Mouse (Mus musculus): ENCODE results near the gene Wdr45b. TPM values are rescaled to one million over a fixed set of nuclear protein-coding genes. Genes with fewer than 3 reads are reported as not detected.
A peak's percentile ranks its signal among the peaks of the same experiment; 100 is the strongest.

Wdr45b gene
- 46.7 and 67.2 TPM in 2 replicates for total RNA-seq (2014; fragmentation: Nextera tagmentation)
- 36.9 and 42.0 TPM in 2 replicates for total RNA-seq (2017)
- polyA plus RNA-seq (2012): 12.9 and 19.7 TPM in 2 replicates

DNA sequence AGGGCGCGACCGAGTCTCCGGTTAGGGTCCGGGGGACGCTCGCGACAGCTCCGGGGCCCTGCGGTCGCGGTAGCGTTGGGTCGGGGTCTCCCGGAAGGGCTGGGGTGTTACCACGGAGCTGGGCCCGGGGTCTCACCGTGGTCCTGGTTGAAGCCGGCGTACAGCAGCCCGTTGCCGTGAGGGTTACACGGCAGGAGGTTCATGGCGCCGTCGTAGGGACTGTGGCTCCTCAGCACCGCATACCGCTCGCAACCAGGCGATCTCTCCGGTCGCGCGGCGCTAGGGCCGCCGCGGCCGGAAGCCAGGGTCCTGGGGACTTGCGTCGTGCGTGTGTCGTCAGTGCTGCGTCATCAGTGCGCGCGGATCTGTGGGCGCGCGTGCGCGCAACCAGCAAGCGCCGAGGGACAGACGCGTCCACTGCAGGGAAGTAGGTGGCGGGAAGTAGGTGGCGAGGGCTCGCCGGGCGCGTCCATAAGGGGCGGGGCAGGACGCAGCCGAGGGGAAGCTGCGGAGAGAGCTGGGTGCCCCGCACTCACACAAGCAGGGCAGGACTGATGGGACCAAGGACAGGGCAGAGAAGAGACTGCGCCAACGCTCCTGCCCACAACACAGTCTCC is at the start of gene Wdr45b:
Gene Wdr45b (minus strand): TSS at position 355 of the 617 bp plus-strand sequence.
- TF ChIP-seq CTCF (IDR thresholded peaks at IDR 0.05; ENCODE audit: low read depth, low read length): no peak
- TF ChIP-seq TAL1 (conservative IDR thresholded peaks at IDR 0.05; ENCODE audit: low read depth, low read length): no peak
- TF ChIP-seq GATA1 (IDR thresholded peaks at IDR 0.05; ENCODE audit: borderline replicate concordance, low read length): no peak
- TF ChIP-seq POLR2AphosphoS5 (IDR thresholded peaks at IDR 0.05; ENCODE audit: insufficient replicate concordance, low read depth, low read length): no peak
- no peak for TF ChIP-seq GATA2 (IDR thresholded peaks at IDR 0.05; ENCODE audit: borderline replicate concordance, low read depth, low read length)
- H3K4me1 ChIP-seq (ENCODE audit: insufficient read depth, low read depth, low read length): peaks cover 41% of the 10 kb centered on the region
- peaks cover 30% of the 10 kb centered on the region for H3K36me3 ChIP-seq (replicated peaks)
- DNase-seq (ENCODE audit: low spot score) (peak; percentile 85), ATAC-seq (ENCODE audit: extremely low read depth, insufficient number of reproducible peaks, low FRiP score, poor library complexity, severe bottlenecking) (peak; percentile 86)
- H3K27me3 ChIP-seq (ENCODE audit: insufficient read depth, low read length): peaks cover 10% of the 10 kb centered on the region; the same call in 1 of the 2 replicates
- H3K9me3 ChIP-seq (replicated peaks): no peaks in the 10 kb centered on the region
- H3K4me3 ChIP-seq (ENCODE audit: low read depth, low read length): peak within 1 kb of the TSS; percentile 99

DNA sequence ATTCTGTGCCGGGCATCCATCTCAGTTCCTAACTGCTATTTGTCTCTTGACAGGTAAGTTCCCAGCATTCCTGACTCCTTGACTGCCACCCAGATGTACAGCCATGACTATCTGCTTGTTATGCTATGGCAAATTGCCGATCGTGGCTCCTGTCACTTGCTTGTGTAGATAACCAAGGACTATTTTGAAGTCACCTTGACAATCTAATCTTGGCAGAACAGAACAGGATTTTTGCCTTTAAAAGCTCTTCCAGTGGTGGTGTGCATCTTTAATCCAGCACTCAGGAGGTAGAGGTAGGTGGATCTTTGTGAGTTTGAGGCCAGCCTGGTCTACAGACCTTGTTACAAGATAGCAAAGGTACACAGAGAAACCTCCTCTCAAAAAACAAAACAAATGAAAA is 38.2 kb upstream of the Wdr45b start:
- peaks cover 2% of the 10 kb centered on the region; the same call in 1 of the 2 replicates for H3K4me1 ChIP-seq (ENCODE audit: insufficient read depth, low read depth, low read length)
- TF ChIP-seq GATA1 (IDR thresholded peaks at IDR 0.05; ENCODE audit: borderline replicate concordance, low read length) (no peak), POLR2AphosphoS5 (IDR thresholded peaks at IDR 0.05; ENCODE audit: insufficient replicate concordance, low read depth, low read length) (no peak), CTCF (IDR thresholded peaks at IDR 0.05; ENCODE audit: low read depth, low read length) (no peak), GATA2 (IDR thresholded peaks at IDR 0.05; ENCODE audit: borderline replicate concordance, low read depth, low read length) (no peak), TAL1 (conservative IDR thresholded peaks at IDR 0.05; ENCODE audit: low read depth, low read length) (no peak)
- no peaks in the 10 kb centered on the region for H3K9me3 ChIP-seq (replicated peaks)
- no peak for DNase-seq (ENCODE audit: low spot score)
- H3K4me3 ChIP-seq (ENCODE audit: low read depth, low read length): no peak overlapping the region
- H3K36me3 ChIP-seq (replicated peaks): no peaks in the 10 kb centered on the region
- H3K27me3 ChIP-seq (ENCODE audit: insufficient read depth, low read length): peaks cover 11% of the 10 kb centered on the region; the same call in 1 of the 2 replicates
- no peak for ATAC-seq (ENCODE audit: extremely low read depth, insufficient number of reproducible peaks, low FRiP score, poor library complexity, severe bottlenecking)

DNA sequence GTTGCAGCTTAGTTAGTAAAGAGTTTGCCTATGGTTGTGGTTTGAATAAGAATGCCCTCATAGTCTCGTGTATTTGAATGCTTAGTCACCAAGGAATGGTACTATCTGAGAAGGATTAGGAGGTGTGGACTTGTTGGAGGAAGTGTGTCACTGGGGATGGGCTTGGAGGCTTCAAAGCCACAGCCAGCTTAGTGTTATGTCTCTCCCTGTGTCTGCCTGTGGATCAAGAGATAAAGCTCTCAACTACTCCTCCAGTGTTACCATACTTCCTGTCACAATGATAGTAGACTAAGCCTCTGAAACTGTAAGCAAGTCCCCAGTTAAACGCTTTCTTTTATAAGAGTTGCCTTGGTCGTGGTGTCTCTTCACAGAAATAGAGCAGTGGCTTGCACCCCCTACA is 36.5 kb upstream of the Wdr45b start:
- Histone ChIP-seq H3K9me3 (replicated peaks) (no peaks in the 10 kb centered on the region), H3K4me1 (ENCODE audit: insufficient read depth, low read depth, low read length) (peaks cover 2% of the 10 kb centered on the region; the same call in 1 of the 2 replicates), H3K4me3 (ENCODE audit: low read depth, low read length) (no peak overlapping the region), H3K27me3 (ENCODE audit: insufficient read depth, low read length) (peaks cover 16% of the 10 kb centered on the region), H3K36me3 (replicated peaks) (no peaks in the 10 kb centered on the region)
- DNase-seq (ENCODE audit: low spot score) (no peak), ATAC-seq (ENCODE audit: extremely low read depth, insufficient number of reproducible peaks, low FRiP score, poor library complexity, severe bottlenecking) (no peak)
- TF ChIP-seq GATA1 (IDR thresholded peaks at IDR 0.05; ENCODE audit: borderline replicate concordance, low read length) (no peak), GATA2 (IDR thresholded peaks at IDR 0.05; ENCODE audit: borderline replicate concordance, low read depth, low read length) (no peak), POLR2AphosphoS5 (IDR thresholded peaks at IDR 0.05; ENCODE audit: insufficient replicate concordance, low read depth, low read length) (no peak), CTCF (IDR thresholded peaks at IDR 0.05; ENCODE audit: low read depth, low read length) (no peak), TAL1 (conservative IDR thresholded peaks at IDR 0.05; ENCODE audit: low read depth, low read length) (no peak)

DNA sequence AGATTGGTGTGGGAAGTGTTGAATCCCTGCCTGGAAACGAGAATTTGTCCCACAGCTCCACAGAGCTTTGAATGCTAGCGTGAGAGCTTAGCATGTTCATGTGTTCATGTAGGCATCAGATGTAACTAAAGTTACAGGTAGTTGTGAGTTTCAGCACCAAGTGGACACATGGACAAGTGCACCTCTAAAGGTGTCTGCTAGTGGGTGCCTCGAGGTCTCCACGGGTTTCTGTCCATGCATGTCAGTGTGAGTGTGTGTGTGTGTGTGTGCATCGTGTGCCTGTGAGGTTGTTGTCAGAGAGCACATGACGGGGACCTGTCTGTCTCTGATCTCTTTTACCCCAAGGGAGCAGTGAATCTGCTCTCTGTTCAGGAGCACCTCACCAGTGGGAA is 34.3 kb upstream of the Wdr45b start:
- no peak overlapping the region for H3K4me3 ChIP-seq (ENCODE audit: low read depth, low read length)
- TF ChIP-seq GATA1 (IDR thresholded peaks at IDR 0.05; ENCODE audit: borderline replicate concordance, low read length): no peak
- ATAC-seq (ENCODE audit: extremely low read depth, insufficient number of reproducible peaks, low FRiP score, poor library complexity, severe bottlenecking) (no peak), DNase-seq (ENCODE audit: low spot score) (no peak)
- H3K9me3 ChIP-seq (replicated peaks): no peaks in the 10 kb centered on the region
- peaks cover 18% of the 10 kb centered on the region for H3K27me3 ChIP-seq (ENCODE audit: insufficient read depth, low read length)
- H3K4me1 ChIP-seq (ENCODE audit: insufficient read depth, low read depth, low read length): peaks cover 2% of the 10 kb centered on the region; the same call in 1 of the 2 replicates
- no peaks in the 10 kb centered on the region for H3K36me3 ChIP-seq (replicated peaks)

DNA sequence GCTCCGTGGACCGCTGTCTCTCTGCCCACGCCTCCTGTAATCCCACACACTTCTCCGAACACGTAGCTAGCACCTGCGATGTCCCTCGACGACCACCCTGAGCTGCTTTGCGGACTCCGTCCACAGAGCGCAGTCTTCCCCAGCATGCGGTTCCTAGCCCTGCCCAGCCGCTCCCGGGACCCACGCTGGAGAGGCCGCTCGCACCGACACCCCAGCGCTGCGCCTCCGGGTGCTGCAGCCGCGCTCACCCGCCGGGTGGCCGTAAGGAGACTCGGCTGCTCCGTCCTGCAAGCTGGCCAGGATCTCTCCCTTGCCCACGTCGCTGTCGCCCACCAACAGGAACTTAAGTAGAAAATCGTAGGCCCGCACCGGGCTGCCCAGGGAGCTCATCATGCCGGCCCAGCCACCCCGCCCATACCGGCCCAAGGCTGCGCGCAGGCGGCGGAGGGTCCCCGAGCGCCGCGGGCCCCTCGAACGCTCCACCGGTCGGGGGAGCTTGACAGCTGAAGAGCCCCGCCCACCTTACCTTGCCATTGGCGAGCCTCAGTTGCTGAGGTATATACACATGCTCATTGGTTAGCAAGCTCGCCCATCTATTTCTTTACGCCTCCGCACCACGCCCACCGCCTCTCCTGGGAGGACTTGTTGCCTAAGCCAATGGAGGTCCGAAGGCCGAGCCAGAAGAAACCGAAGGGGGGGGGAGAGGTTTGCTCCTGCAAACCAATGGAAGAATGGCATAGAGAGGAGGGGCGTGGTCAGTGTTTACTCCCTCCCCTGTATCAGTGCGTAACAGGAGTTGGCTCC is 33.7 kb upstream of the Wdr45b start, which contains the start of gene Rab40b:
Gene Rab40b (minus strand): TSS at position 502 of the 804 bp plus-strand sequence.
- Histone ChIP-seq H3K4me1 (ENCODE audit: insufficient read depth, low read depth, low read length) (peaks cover 2% of the 10 kb centered on the region; the same call in 1 of the 2 replicates), H3K27me3 (ENCODE audit: insufficient read depth, low read length) (peaks cover 13% of the 10 kb centered on the region), H3K36me3 (replicated peaks) (no peaks in the 10 kb centered on the region), H3K4me3 (ENCODE audit: low read depth, low read length) (no peak within 1 kb of the TSS), H3K9me3 (replicated peaks) (no peaks in the 10 kb centered on the region)
- no peak for TF ChIP-seq CTCF (IDR thresholded peaks at IDR 0.05; ENCODE audit: low read depth, low read length)
- no peak for TF ChIP-seq TAL1 (conservative IDR thresholded peaks at IDR 0.05; ENCODE audit: low read depth, low read length)
- no peak for TF ChIP-seq GATA1 (IDR thresholded peaks at IDR 0.05; ENCODE audit: borderline replicate concordance, low read length)
- ATAC-seq (ENCODE audit: extremely low read depth, insufficient number of reproducible peaks, low FRiP score, poor library complexity, severe bottlenecking): no peak
- DNase-seq (ENCODE audit: low spot score): no peak

DNA sequence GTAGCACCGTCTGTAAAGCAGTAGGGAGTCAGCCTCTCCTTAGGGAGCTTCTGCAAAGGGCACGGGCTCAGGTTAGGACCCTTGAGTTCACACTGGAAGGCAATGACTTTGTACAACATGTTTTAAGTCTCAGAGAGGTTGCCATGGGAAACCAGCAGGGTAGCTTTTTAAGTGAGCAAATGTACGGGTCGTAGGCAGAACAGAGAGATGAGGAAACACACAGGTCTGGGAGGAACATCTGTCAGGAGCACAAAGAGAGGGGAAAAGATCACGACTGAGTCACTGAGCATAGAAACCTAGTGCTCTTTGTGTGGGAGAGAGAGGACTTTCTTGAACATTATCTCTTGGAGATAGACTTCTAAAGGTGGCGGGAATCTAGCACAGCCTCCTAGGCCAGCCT is 26.0 kb upstream of the Wdr45b start:
- Histone ChIP-seq H3K9me3 (replicated peaks) (no peaks in the 10 kb centered on the region; the same call in 1 of the 2 replicates), H3K27me3 (ENCODE audit: insufficient read depth, low read length) (peaks cover 19% of the 10 kb centered on the region), H3K4me3 (ENCODE audit: low read depth, low read length) (no peak overlapping the region), H3K4me1 (ENCODE audit: insufficient read depth, low read depth, low read length) (no peaks in the 10 kb centered on the region), H3K36me3 (replicated peaks) (no peaks in the 10 kb centered on the region)
- ATAC-seq (ENCODE audit: extremely low read depth, insufficient number of reproducible peaks, low FRiP score, poor library complexity, severe bottlenecking) (no peak), DNase-seq (ENCODE audit: low spot score) (no peak)
- TF ChIP-seq POLR2AphosphoS5 (IDR thresholded peaks at IDR 0.05; ENCODE audit: insufficient replicate concordance, low read depth, low read length): no peak
- no peak for TF ChIP-seq CTCF (IDR thresholded peaks at IDR 0.05; ENCODE audit: low read depth, low read length)
- TF ChIP-seq GATA1 (IDR thresholded peaks at IDR 0.05; ENCODE audit: borderline replicate concordance, low read length): no peak
- TF ChIP-seq TAL1 (conservative IDR thresholded peaks at IDR 0.05; ENCODE audit: low read depth, low read length): no peak
- no peak for TF ChIP-seq GATA2 (IDR thresholded peaks at IDR 0.05; ENCODE audit: borderline replicate concordance, low read depth, low read length)

Measured in G1E (cell line).